Mouse (Mus musculus): ENCODE measurements around the gene Slc30a2.
"Not testable (repeated sequence)": the region's sequence is repeated elsewhere in the genome, so short reads cannot be mapped to it uniquely, and the experiment has no call there.

The Slc30a2 gene

DNA sequence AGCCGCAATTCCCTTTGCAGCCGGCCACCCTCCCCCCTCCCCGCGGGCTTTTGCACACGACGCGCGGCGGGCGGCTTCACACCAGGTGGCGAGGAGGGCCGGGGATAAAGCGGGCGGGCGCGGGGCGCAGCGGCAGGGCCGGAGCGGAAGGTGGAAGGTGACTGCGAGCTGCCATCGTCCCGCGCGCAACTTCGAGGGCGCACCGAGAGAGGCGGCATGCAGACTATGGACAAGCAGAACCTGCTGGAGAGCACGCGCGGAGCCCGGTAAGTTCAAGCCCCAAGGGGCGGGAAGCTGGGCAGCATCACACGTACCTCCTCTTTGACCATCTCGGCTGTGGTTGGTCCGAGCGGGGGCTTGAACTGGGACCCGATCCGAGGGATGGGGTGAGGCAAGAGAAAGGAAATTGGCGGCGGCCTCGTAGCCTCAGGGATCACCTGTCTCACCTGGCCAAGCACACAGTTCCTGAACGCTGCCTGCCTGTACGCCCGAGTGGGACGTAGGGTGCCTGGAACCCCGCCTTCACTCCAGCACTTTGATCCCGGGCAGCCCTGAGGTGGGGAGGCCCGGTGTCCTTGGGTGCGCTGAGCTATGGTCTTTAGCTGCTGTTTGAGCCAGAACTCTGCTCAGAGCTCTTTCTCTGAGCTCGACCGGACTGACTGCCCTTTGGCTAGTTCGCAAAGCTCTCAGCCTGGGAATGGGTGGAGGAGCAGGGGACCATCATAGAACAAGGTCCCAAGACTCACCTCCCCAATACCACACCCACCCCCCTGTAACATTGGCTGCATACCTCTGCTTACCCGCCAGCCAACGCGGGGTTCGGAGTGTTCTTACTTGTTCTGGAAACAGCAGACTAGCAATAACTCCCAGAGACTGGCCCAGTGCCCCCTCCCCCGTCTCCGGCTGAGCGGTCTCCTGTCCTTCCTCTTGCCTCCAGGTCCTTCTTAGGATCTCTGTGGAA lies at the start of gene Slc30a2:
Gene Slc30a2 (plus strand): TSS at position 111 of the 961 bp plus-strand sequence.
- peak; percentile 13 for DNase-seq (ENCODE audit: extremely low read depth, low read depth, low spot score)

DNA sequence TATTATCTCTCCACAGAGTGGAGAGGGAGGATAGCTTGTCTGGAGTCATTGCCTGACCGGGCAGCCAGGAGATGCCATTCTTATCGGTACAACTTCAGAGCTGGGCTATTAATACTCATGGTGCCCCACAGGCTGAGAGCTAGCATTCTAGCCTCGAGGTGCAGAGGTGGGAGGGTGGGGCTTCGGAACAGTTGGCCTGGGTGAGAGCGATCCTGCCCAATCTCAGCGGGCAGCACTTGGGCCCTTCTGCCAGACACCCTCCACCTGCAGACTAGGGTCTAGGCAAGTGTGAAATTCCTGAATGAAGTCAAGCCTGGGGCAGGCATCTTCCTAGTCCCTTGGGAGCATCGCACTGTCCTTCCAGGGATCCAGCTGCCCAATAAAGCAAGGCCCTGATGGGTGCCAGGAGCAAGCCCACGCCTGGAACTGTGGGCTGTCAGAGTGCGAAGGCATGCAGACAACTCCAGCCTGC lies 49.3 kb upstream of the Slc30a2 start:
- no peak for DNase-seq (ENCODE audit: extremely low read depth, low read depth, low spot score)

DNA sequence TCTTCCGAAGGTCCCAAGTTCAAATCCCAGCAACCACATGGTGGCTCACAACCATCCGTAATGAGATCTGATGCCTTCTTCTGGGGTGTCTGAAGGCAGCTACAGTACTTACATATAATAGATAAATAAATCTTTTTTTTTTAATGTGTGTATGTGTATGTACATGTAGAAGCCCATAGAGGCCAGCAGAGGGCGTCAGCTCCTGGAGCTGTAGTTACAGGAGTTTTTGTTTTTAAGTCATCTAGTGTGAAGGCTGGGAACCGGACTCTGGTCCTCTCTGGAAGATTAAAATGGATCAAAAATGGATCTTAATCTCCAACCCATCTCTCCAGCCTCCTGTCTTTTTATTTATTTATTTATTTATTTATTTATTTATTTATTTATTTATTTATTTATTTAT lies 46.9 kb upstream of the Slc30a2 start:
- not testable (repeated sequence) for DNase-seq (ENCODE audit: extremely low read depth, low read depth, low spot score)

GRCm38 (mm10) chr4:134296523-134296922 lies 46.5 kb upstream of the Slc30a2 start:
- no peak for DNase-seq (ENCODE audit: extremely low read depth, low read depth, low spot score)

DNA sequence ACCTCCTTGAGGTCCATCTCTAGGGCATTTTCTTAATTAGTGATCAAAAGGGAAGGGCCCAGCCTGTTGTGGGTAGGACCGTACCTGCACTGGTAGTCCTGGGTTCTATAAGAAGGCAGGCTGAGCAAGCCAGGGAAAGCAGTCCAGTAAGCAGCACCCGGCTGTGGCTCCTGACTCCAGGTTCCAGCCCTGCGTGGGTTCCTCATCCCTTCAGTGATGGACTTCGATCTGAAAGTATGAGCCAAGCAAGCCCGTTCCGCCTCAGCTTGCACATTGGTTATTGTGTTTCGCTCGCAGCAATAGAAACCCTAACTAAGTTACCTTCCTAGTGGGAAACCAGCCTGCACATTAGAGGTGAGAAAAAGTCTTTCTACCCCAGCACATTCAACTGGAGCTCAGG lies 45.6 kb upstream of the Slc30a2 start:
- no peak for DNase-seq (ENCODE audit: extremely low read depth, low read depth, low spot score)

DNA sequence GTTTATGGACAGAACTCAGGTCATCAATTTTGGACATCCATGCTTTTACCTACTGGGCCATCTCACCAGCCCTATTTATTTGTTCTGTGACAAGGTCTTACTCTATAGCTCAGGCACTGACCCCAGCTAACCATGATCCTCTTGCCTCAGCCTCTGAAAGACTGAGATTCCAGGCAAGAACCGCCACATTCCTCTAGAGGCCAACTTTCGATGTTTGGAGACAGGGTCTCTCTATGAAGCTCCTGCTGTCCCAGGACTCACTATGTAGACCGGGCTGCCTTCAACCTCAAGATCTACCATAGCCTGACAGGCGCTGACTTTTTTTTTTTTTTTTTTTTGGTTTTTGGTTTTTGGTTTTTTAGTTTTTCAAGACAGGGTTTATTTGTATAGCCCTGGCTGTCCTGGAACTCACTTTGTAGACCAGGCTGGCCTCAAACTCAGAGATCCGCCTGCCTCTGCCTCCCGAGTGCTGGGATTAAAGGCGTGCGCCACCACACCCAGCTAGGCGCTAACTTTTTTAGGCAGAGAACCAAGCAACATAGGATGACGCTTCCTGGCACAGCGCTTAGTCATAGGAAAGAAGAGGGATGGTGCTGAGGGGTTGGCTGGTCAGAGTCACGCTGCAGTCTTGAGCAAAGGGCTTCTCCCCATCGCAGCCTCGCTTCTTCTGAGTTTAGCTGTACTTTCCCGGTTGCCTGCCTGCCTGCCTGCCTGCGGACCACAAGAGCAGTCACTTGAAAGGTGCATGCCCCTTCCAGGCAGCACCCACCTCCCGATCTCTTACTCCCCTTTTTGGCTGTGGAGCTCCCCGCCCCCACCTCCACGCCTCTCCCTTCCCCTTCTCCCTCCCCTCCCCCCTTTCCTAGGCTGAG lies 44.1 kb upstream of the Slc30a2 start:
- DNase-seq (ENCODE audit: extremely low read depth, low read depth, low spot score) = no peak

DNA sequence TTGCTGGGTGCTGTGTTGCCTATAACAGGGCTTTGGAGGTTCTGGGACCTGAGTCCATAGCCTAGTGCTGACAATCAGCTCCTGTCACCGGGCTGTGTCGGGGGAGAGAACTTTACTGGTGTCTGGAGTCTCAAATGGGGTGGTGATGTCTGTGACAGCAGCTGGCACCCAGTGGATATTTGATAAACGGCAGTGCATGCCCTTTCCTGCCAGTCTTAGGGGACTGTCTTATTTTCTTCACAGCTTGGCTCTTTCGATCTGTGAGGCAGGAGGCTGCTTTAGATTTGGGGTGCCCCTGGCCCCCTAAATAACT lies 43.5 kb upstream of the Slc30a2 start:
- no peak for DNase-seq (ENCODE audit: extremely low read depth, low read depth, low spot score)

- peak; percentile 31 for DNase-seq (ENCODE audit: extremely low read depth, low read depth, low spot score)
These were observed 42.7 kb upstream of the Slc30a2 start for GRCm38 (mm10) chr4:134300316-134300715.

DNA sequence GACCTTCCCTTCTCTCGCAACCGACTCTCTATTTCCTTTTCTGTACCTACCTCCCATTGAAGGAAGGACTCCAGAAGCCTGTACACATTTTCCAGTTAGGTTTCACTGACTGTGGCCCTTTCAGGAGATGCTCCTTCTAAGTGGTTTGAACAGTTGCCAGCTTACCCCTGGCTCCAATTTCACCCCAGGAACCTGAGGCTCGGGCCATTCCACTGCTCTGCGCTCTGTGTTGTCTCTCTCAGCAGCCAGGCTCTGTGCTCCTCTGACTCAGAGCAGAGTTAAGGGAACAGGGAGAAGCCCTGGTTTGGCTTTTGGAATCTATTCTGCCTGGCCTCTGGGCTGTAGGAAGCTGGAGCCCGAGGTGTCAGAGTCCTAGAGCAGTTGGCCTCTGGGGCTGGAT lies 40.9 kb upstream of the Slc30a2 start:
- no peak for DNase-seq (ENCODE audit: extremely low read depth, low read depth, low spot score)

DNA sequence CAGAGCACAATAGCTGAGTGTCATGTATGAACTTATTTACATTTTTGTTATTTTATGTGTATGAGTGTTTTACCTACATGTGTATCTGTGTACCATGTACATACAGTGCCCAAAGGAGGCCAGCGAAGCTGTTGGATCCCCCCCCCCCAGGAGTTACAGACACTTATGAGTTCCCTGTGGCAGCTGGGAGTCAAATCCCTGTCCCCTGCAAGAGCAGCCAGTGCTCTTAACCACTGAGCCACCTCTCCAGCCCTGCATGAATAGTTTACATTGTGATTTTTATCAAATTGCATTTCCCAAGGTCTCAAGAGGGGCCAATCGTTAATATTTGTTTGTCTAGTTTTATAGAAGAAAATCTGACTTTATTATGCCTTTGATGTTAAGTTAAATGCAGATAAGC lies 36.0 kb upstream of the Slc30a2 start:
- DNase-seq (ENCODE audit: extremely low read depth, low read depth, low spot score) = no peak

GRCm38 (mm10) chr4:134307367-134308072 lies 35.5 kb upstream of the Slc30a2 start:
- no peak for DNase-seq (ENCODE audit: extremely low read depth, low read depth, low spot score)

- DNase-seq (ENCODE audit: extremely low read depth, low read depth, low spot score) = no peak
These were observed 32.9 kb upstream of the Slc30a2 start for GRCm38 (mm10) chr4:134310106-134310505.

DNA sequence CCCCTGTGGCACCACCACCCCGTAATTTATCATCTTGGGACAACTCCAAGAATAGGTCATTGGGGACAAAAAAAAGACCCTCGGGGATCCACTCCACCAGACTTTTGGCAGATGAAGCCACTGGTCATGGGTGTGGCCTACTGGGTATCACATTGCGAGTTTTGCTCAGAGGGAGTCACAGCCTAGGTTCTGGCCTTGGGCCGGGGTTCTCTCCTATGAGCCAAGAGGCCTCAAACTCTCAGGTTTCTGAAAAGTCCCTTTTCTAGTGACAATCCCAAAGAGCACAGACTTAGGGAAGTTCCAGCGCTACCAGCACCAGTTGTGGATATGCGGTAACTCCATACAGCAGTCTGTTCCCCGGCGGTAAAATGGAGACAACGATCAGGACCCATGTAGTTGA lies 32.3 kb upstream of the Slc30a2 start:
- no peak for DNase-seq (ENCODE audit: extremely low read depth, low read depth, low spot score)

DNA sequence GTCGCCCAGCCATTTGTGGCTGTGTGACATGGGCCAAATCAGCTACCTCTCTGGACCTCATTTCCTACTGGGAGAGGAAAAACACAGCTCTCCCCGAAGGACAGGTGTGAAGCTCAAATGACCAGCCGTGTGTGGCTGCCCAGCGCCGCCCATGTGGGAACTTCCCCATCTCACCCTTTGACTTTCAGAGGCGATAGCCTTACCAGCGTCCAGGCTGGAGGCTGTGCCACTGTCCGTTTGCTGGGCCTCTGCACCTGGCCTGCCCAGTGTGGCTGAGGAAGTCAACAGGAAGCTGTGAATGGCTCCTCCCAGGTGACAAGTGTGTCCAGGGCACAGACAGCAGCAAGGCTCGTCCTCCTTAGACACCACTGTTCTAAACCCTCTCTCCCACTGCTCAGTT lies 31.2 kb upstream of the Slc30a2 start:
- DNase-seq (ENCODE audit: extremely low read depth, low read depth, low spot score) = no peak

- DNase-seq (ENCODE audit: extremely low read depth, low read depth, low spot score) = no peak
These were observed 30.6 kb upstream of the Slc30a2 start for GRCm38 (mm10) chr4:134312341-134312740.

DNA sequence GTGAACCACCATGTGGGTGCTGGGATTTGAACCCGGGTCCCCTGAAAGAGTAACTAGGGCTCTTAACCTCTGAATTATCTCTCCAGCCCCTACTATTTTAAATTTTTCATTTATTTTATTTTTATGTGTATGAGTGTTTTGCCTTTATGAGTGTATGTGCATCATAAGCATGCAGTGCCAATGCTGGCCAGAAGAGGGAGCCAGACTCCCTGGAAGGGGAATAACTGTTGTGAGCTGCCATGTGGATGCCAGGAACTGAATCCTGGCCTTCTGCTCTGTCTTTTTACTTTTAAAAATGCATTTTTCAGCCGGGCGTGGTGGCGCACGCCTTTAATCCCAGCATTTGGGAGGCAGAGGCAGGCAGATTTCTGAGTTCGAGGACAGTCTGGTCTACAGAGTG lies 30.1 kb upstream of the Slc30a2 start:
- no peak for DNase-seq (ENCODE audit: extremely low read depth, low read depth, low spot score)

GRCm38 (mm10) chr4:134314081-134314655 lies 28.8 kb upstream of the Slc30a2 start:
- no peak for DNase-seq (ENCODE audit: extremely low read depth, low read depth, low spot score)

DNA sequence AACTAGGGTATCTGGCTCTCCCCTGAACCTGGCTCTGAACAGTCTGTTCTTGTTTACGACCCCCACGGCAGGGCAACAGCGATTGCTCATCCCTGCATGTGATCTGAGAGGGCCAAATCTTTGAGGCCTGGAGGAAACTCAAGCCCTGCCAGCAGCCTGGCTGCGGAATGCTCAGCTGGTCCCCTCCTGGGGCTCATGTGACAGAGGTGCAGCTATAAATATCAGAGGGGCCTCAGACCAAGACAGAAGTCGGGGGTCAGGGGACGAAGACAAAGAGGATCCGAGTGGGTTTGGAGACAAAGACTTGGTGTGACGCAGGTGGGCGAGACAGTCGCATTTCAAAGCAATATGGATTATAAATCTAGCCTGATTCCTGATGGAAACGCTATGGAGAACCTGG lies 28.1 kb upstream of the Slc30a2 start, which contains the start of gene Trim63:
Gene Trim63 (plus strand): TSS at position 245 of the 400 bp plus-strand sequence.
- DNase-seq (ENCODE audit: extremely low read depth, low read depth, low spot score) = no peak

- DNase-seq (ENCODE audit: extremely low read depth, low read depth, low spot score) = no peak
These were observed 27.5 kb upstream of the Slc30a2 start for GRCm38 (mm10) chr4:134315470-134315869.

DNA sequence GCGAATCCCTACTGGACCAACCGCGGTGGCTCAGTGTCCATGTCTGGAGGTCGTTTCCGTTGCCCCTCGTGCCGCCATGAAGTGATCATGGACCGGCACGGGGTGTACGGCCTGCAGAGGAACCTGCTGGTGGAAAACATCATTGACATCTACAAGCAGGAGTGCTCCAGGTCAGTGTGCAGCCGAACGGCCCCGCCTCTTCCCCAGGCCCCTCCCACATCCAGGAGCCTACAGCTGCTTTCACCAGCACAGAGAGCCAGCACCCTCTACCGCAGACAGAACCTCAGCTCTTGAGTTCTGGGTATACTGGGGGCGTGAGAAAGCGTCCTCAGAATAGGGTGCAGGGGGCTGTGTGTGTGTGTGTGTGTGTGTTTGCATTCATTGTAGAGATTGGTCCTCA lies 26.6 kb upstream of the Slc30a2 start:
- DNase-seq (ENCODE audit: extremely low read depth, low read depth, low spot score) = no peak

GRCm38 (mm10) chr4:134319074-134319473 lies 23.9 kb upstream of the Slc30a2 start:
- no peak for DNase-seq (ENCODE audit: extremely low read depth, low read depth, low spot score)

Data from fat pad, adult 2 months (tissue).